Mouse (Mus musculus) cerebellum, adult 2 months (tissue): Measurements from ENCODE around the gene Slc25a19. TPM values are rescaled to one million over a fixed set of nuclear protein-coding genes. Genes with fewer than 3 reads are reported as not detected.
A peak's percentile ranks its signal among the peaks of the same experiment; 100 is the strongest.

ENCODE experiments used
- DNase-seq, 2 experiments: peaks; one replicate each; pipeline ENCODE4 v3.0.0; 2021
- H3K27ac ChIP-seq: fragments of 200-500 bp; 2 replicates; pipeline ENCODE4 v1.5.1; 2012; ENCODE audit warnings: low read length, control low read depth, inconsistent platforms; ENCODE audit not compliant: insufficient read depth
- H3K27me3 ChIP-seq: fragments of 200-500 bp; 2 replicates; pipeline ENCODE4 v1.6.1; 2012; ENCODE audit warnings: inconsistent platforms, mild to moderate bottlenecking, low read length, moderate library complexity; ENCODE audit not compliant: control insufficient read depth, insufficient read depth
- H3K4me1 ChIP-seq: fragments of 200-500 bp; 2 replicates; pipeline ENCODE4 v1.6.1; 2011; ENCODE audit warnings: low read length; ENCODE audit not compliant: control insufficient read depth, insufficient read depth
- H3K4me3 ChIP-seq: fragments of 200-500 bp; replicated peaks from 2 replicates; pipeline ENCODE3; 2011; ENCODE audit warnings: mild to moderate bottlenecking, low read depth, low read length, control low read depth; ENCODE audit not compliant: insufficient read depth
- CTCF ChIP-seq: fragments of 200-500 bp; IDR thresholded peaks from 2 replicates; pipeline ENCODE4 v1.5.1; 2011; ENCODE audit warnings: low read depth, mild to moderate bottlenecking, control low read depth, low read length, moderate library complexity, borderline replicate concordance; ENCODE audit not compliant: insufficient read depth
- POLR2A ChIP-seq: fragments of 200-500 bp; IDR thresholded peaks from 2 replicates; pipeline ENCODE4 v1.6.1; 2011; ENCODE audit warnings: low read length, control low read depth, borderline replicate concordance; ENCODE audit not compliant: insufficient read depth
- WGBS: fragments of 180-500 bp; shearing (Covaris S2); methylation state at CpG from one replicate; pipeline ENCODE4 v1.1.7; 2018; 5-methylcytosine and 5-hydroxymethylcytosine counted together
- polyA plus RNA-seq: library from polyadenylated mRNA; depleted of rRNA; stranded (reverse); fragments of >200 nt; gene quantifications from 2 replicates; pipeline ENCODE4 v1.2.3, GENCODE M21; 2012

Slc25a19 gene
- polyA plus RNA-seq, 1 experiment: 115 TPM

- Histone ChIP-seq H3K4me3 (no peak overlapping the region), H3K4me1 (no peaks in the 10 kb centered on the region), H3K27me3 (no peaks in the 10 kb centered on the region), H3K27ac (no peak overlapping the region)
- no peak for DNase-seq
- WGBS: 61% methylated on average over 15 of the region's 15 CpGs
- TF ChIP-seq POLR2A (no peak), CTCF (no peak)
These were observed 12.8 kb downstream of the Slc25a19 start for GRCm38 (mm10) chr11:115615108-115615825.

- Histone ChIP-seq H3K27ac (no peak overlapping the region), H3K4me1 (no peaks in the 10 kb centered on the region), H3K27me3 (no peaks in the 10 kb centered on the region), H3K4me3 (no peak overlapping the region)
- 77% methylated on average over 10 of the region's 10 CpGs for WGBS
- DNase-seq: no peak
- TF ChIP-seq CTCF (no peak), POLR2A (no peak)
These were observed 13.6 kb downstream of the Slc25a19 start for GRCm38 (mm10) chr11:115614346-115615107.

GRCm38 (mm10) chr11:115613138-115613945 lies 14.8 kb downstream of the Slc25a19 start:
- whole genome bisulfite sequencing: 4% methylated on average over 16 of the region's 16 CpGs
- peak overlapping the region; percentile 75 for H3K4me3 ChIP-seq

GRCm38 (mm10) chr11:115612410-115613137 lies 15.5 kb downstream of the Slc25a19 start, which contains the start of gene Mif4gd:
Mif4gd (minus strand) TSS chr11:115612969.
- no peaks in the 10 kb centered on the region for H3K27me3 ChIP-seq
- DNase-seq: peak; percentile 90 to 95
- H3K4me1 ChIP-seq: 0 out of 2 replicates have a peak, but pooled peaks cover 4% of the 10 kb centered on the region
- H3K27ac ChIP-seq: peak within 1 kb of the TSS; percentile 88
- TF ChIP-seq POLR2A (peak; percentile 72), CTCF (peak; percentile 46)
- WGBS: under 1% methylated on average over 80 of the region's 80 CpGs
- H3K4me3 ChIP-seq: peak within 1 kb of the TSS; percentile 91

More at GRCm38 (mm10) chr11:115613138-115613945, 14.8 kb downstream of the Slc25a19 start:
- peak overlapping the region; percentile 88 for H3K27ac ChIP-seq
- H3K4me1 ChIP-seq: 0 out of 2 replicates have a peak, but pooled peaks cover 4% of the 10 kb centered on the region
- DNase-seq: no peak
- H3K27me3 ChIP-seq: no peaks in the 10 kb centered on the region
- TF ChIP-seq CTCF: no peak
- no peak for TF ChIP-seq POLR2A

GRCm38 (mm10) chr11:115612059-115612409 lies 16.1 kb downstream of the Slc25a19 start:
- TF ChIP-seq POLR2A (no peak), CTCF (no peak)
- H3K27me3 ChIP-seq: no peaks in the 10 kb centered on the region
- under 1% methylated on average over 13 of the region's 13 CpGs for WGBS
- 0 out of 2 replicates have a peak, but pooled peaks cover 4% of the 10 kb centered on the region for H3K4me1 ChIP-seq
- peak; percentile 78 to 79 for DNase-seq
- peak overlapping the region; percentile 91 for H3K4me3 ChIP-seq
- H3K27ac ChIP-seq: peak overlapping the region; percentile 79

GRCm38 (mm10) chr11:115611173-115611572 lies 16.9 kb downstream of the Slc25a19 start:
- H3K27me3 ChIP-seq: no peaks in the 10 kb centered on the region
- H3K4me3 ChIP-seq: no peak overlapping the region
- WGBS: 67% methylated on average over 6 of the region's 6 CpGs
- H3K4me1 ChIP-seq: 0 out of 2 replicates have a peak, but pooled peaks cover 4% of the 10 kb centered on the region
- TF ChIP-seq POLR2A (no peak), CTCF (no peak)
- DNase-seq: no peak
- no peak overlapping the region for H3K27ac ChIP-seq

- 70% methylated on average over 3 of the region's 3 CpGs for WGBS
- Histone ChIP-seq H3K27ac (no peak overlapping the region), H3K27me3 (no peaks in the 10 kb centered on the region), H3K4me3 (no peak overlapping the region), H3K4me1 (0 out of 2 replicates have a peak, but pooled peaks cover 4% of the 10 kb centered on the region)
- no peak for DNase-seq
- TF ChIP-seq CTCF (no peak), POLR2A (no peak)
These were observed 18.5 kb downstream of the Slc25a19 start for GRCm38 (mm10) chr11:115609576-115609975.
